Comparison of ENCODE assay signal across 8 mouse cellular contexts in genomic region chr2:166009393-166009947, GRCm38 (mm10). TPM values are rescaled to one million over a fixed set of nuclear protein-coding genes. Genes with fewer than 3 reads are reported as not detected.
DNase-seq lines count a peak whose midpoint lies in the region; ATAC-seq and TF ChIP-seq lines count a peak whose summit lies in the region.

No protein-coding gene starts in this region.

- DNase-seq in cerebellum, adult 11-12 months: peak; percentile 38
- DNase-seq in cerebellum, adult 11 months: no peak
- DNase-seq in CH12.LX (ENCODE audit: extremely low read depth): no peak
- DNase-seq in forebrain, embryonic 14.5 days (ENCODE audit: low spot score): peak; percentile 72
- DNase-seq in hindbrain, embryonic 11.5 days (ENCODE audit: low spot score): no peak
- DNase-seq in right cerebral cortex, postnatal 25 days: peak; percentile 30
- no peak for DNase-seq in ovary, adult 18-20 months (ENCODE audit: low spot score)

- no peak for TF ChIP-seq EP300 in CH12.LX (IDR thresholded peaks at IDR 0.05; ENCODE audit: low read length)

- in situ Hi-C loops in CH12.LX (cut with MboI; ENCODE audit: low pct_ligation_motif_present, low pct_unique_long_range_greater_than_20kb, low sequenced_read_pairs): no loop called here

- ATAC-seq in forebrain, embryonic 14.5 days: peak; percentile 65; the same call in 1 of the 2 replicates
- ATAC-seq in hindbrain, embryonic 11.5 days (ENCODE audit: low FRiP score): no peak
- no peak for ATAC-seq in monocyte, adult 5-6 weeks (replicated peaks; ENCODE audit: insufficient number of reproducible peaks, low FRiP score, low TSS enrichment, poor library complexity, severe bottlenecking)

- no peak overlapping the region for H3K27ac ChIP-seq in CH12.LX (ENCODE audit: insufficient read depth, low read depth)
- peak overlapping the region; percentile 52 for H3K27ac ChIP-seq in forebrain, embryonic 14.5 days (ENCODE audit: low read depth, low read length)
- H3K27ac ChIP-seq in hindbrain, embryonic 11.5 days (ENCODE audit: low read depth, low read length): 0 out of 2 replicates have a peak overlapping the region, but pooled peaks have one; percentile 24

- no peaks in the 10 kb centered on the region for H3K27me3 ChIP-seq in CH12.LX (replicated peaks)
- H3K27me3 ChIP-seq in forebrain, embryonic 14.5 days (replicated peaks; ENCODE audit: control insufficient read depth, insufficient read depth, low read length): no peaks in the 10 kb centered on the region
- no peaks in the 10 kb centered on the region for H3K27me3 ChIP-seq in hindbrain, embryonic 11.5 days (ENCODE audit: control insufficient read depth, insufficient read depth, low read length)

- no peak overlapping the region for H3K9ac ChIP-seq in CH12.LX (ENCODE audit: insufficient read depth, low read depth)
- no peak overlapping the region for H3K9ac ChIP-seq in forebrain, embryonic 14.5 days (ENCODE audit: low read length)
- no peak overlapping the region for H3K9ac ChIP-seq in hindbrain, embryonic 11.5 days (ENCODE audit: low read depth, low read length)

- no peak for TF ChIP-seq POLR2A in CH12.LX (IDR thresholded peaks at IDR 0.05; ENCODE audit: low read depth, low read length)

- H3K36me3 ChIP-seq in CH12.LX (replicated peaks in 1 of 2; ENCODE audit: control insufficient read depth in 1 of 2, insufficient read depth in 1 of 2, low read length in 1 of 2): peaks cover 0 to 13% of the 10 kb centered on the region in 2 experiments
- no peaks in the 10 kb centered on the region for H3K36me3 ChIP-seq in forebrain, embryonic 14.5 days (ENCODE audit: control insufficient read depth, insufficient read depth, low read length)
- H3K36me3 ChIP-seq in hindbrain, embryonic 11.5 days (ENCODE audit: control insufficient read depth, insufficient read depth, low read length): no peaks in the 10 kb centered on the region

- dilution Hi-C loops in CH12.LX (cut with MboI; ENCODE audit: extremely low pct_ligation_motif_present, extremely low pct_unique_long_range_greater_than_20kb, low sequenced_read_pairs): no loop called here

- no peak overlapping the region for H3K4me2 ChIP-seq in CH12.LX (ENCODE audit: insufficient read depth, low read depth, poor library complexity, severe bottlenecking)
- no peak overlapping the region for H3K4me2 ChIP-seq in forebrain, embryonic 14.5 days (ENCODE audit: low read length)
- H3K4me2 ChIP-seq in hindbrain, embryonic 11.5 days (replicated peaks; ENCODE audit: low read depth, low read length): no peak overlapping the region

- H3K4me3 ChIP-seq in CH12.LX (replicated peaks in 1 of 3; ENCODE audit: low read depth in 2 of 3, low read length in 2 of 3, poor library complexity in 1 of 3): no peak overlapping the region
- no peak overlapping the region for H3K4me3 ChIP-seq in forebrain, embryonic 14.5 days (ENCODE audit: low read depth, low read length)
- H3K4me3 ChIP-seq in hindbrain, embryonic 11.5 days (ENCODE audit: low read depth, low read length): no peak overlapping the region

- no peaks in the 10 kb centered on the region for H3K9me3 ChIP-seq in CH12.LX (replicated peaks; ENCODE audit: low read length)
- no peaks in the 10 kb centered on the region for H3K9me3 ChIP-seq in forebrain, embryonic 14.5 days (replicated peaks; ENCODE audit: control insufficient read depth, low read length)
- H3K9me3 ChIP-seq in hindbrain, embryonic 11.5 days (ENCODE audit: control insufficient read depth, low read length): no peaks in the 10 kb centered on the region

- peaks cover 71% of the 10 kb centered on the region for H3K79me2 ChIP-seq in CH12.LX (replicated peaks; ENCODE audit: control insufficient read depth, extremely low read depth, insufficient read depth, poor library complexity, severe bottlenecking)

- no peak for TF ChIP-seq RAD21 in CH12.LX (IDR thresholded peaks at IDR 0.05; ENCODE audit: low read depth, low read length)

- WGBS in forebrain, embryonic 14.5 days: 68% methylated on average over 3 of the region's 3 CpGs
- 86% methylated on average over 3 of the region's 3 CpGs for WGBS in hindbrain, embryonic 11.5 days

- peaks cover 21 to 68% of the 10 kb centered on the region in 2 experiments for H3K4me1 ChIP-seq in CH12.LX (ENCODE audit: control insufficient read depth in 1 of 2, insufficient read depth in 2 of 2)
- H3K4me1 ChIP-seq in forebrain, embryonic 14.5 days (ENCODE audit: control insufficient read depth, insufficient read depth, low read length): peaks cover 7% of the 10 kb centered on the region; the same call in 1 of the 2 replicates
- peaks cover 3% of the 10 kb centered on the region; the same call in 1 of the 2 replicates for H3K4me1 ChIP-seq in hindbrain, embryonic 11.5 days (replicated peaks; ENCODE audit: control insufficient read depth, insufficient read depth, low read length)

- no peak for TF ChIP-seq CTCF in CH12.LX (conservative IDR thresholded peaks at IDR 0.05 in 1 of 2, IDR thresholded peaks at IDR 0.05 in 1 of 2; ENCODE audit: low read depth in 2 of 2, low read length in 2 of 2)

TF ChIP-seq in CH12.LX, 34 proteins besides CTCF, POLR2A, EP300 and RAD21:
- TF ChIP-seq TBP (conservative IDR thresholded peaks at IDR 0.05; ENCODE audit: low read depth, low read length): no peak
- TF ChIP-seq ZNF384 (IDR thresholded peaks at IDR 0.05; ENCODE audit: low read depth, low read length): peak; percentile 49
TF ChIP-seq in CH12.LX: peak in this region for 1.

RNA-seq across cellular contexts. Expression of gene Ncoa3, which starts 17.0 kb away (rescaled TPM):
- total RNA-seq in CH12.LX (2012; rRNA removed) (17.1 and 19.0 TPM in 2 replicates), CH12.LX (2014; rRNA removed) (11.3 and 13.4 TPM in 2 replicates)
- 21.0 and 21.9 TPM in 2 replicates for polyA plus RNA-seq in CH12.LX (2012; ENCODE audit: insufficient read length, low read depth)
- polyA plus RNA-seq in forebrain, embryonic 14.5 days (2014; fragmentation: Nextera tagmentation; extraction: Ambion mirVana): 9.3 and 12.8 TPM in 2 replicates
- 16.7 and 17.1 TPM in 2 replicates for polyA plus RNA-seq in hindbrain, embryonic 11.5 days (2014; fragmentation: Nextera tagmentation; extraction: Ambion mirVana)
- 73.0 to 105 TPM (median 76.8 TPM) in 3 replicates for total RNA-seq in monocyte, adult 5-6 weeks (2017)

Comparison
In these comparisons a context has a peak if more than half of its experiments do, and no peak if none do; other contexts are left out.
1. DNase-seq: peak in cerebellum, adult 11-12 months (single experiment), forebrain, embryonic 14.5 days (single experiment) and right cerebral cortex, postnatal 25 days (single experiment); none in cerebellum, adult 11 months (single experiment), CH12.LX (single experiment), hindbrain, embryonic 11.5 days (single experiment) and ovary, adult 18-20 months (single experiment).